Mouse (Mus musculus) telencephalon, adult 2 months (tissue): Measurements from ENCODE around the gene Dlg2.
A peak's percentile ranks its signal among the peaks of the same experiment; 100 is the strongest.

Source experiments
- DNase-seq: peaks from one replicate; pipeline ENCODE4 v3.0.0-alpha.2; 2011; ENCODE audit warnings: low read depth, low spot score

Dlg2 gene

GRCm38 (mm10) chr7:92264325-92264724 is 1787.9 kb downstream of the Dlg2 start:
- DNase-seq = no peak

GRCm38 (mm10) chr7:92264964-92265363 is 1788.5 kb downstream of the Dlg2 start:
- peak; percentile 82 for DNase-seq

GRCm38 (mm10) chr7:92275353-92275752 is 1798.9 kb downstream of the Dlg2 start:
- DNase-seq = no peak

DNA sequence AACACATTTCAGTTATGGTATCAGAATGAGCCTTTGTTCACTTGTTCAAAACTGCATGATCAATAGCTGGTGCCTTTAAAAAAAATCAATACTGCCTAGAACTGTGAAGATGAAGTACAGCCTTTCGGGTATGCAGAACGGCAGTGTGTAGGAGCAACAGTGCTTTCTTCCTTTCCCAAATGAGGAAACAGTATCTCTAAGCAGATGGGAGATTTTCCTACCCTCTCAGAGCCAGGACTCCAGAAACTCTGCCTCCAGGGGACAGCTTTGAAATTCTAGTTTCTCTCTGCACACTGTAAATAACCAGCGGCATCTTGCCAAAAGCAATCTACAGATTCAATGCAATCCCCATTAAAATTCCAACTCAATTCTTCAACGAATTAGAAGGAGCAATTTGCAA is 1801.2 kb downstream of the Dlg2 start:
- peak; percentile 88 for DNase-seq

- no peak for DNase-seq
These were observed 1804.5 kb downstream of the Dlg2 start for GRCm38 (mm10) chr7:92280925-92281324.

GRCm38 (mm10) chr7:92287058-92287457 is 1810.6 kb downstream of the Dlg2 start:
- no peak for DNase-seq

GRCm38 (mm10) chr7:92288814-92289213 is 1812.3 kb downstream of the Dlg2 start:
- DNase-seq = peak; percentile 49

- DNase-seq = no peak
These were observed 1816.5 kb downstream of the Dlg2 start for GRCm38 (mm10) chr7:92292918-92293518.

DNA sequence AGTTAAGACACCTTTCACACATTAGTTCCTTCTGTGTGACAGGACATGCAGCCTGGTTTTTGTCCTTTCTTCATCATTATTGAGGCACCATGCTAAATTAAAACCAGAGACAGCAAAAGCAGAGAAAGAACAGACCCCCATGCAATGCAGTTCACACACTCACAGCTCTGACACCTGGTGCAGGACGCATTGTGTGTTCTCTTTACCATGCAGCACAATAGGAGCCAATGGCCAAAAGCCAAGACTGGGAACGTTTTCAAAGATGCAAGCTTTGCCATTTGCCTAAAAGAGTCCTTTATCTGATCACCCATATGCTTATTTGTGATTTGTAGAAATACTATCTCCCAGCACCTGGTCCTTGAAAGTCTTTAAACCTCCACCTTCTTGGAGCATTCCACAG is 1824.6 kb downstream of the Dlg2 start:
- no peak for DNase-seq

GRCm38 (mm10) chr7:92307634-92308033 is 1831.2 kb downstream of the Dlg2 start:
- DNase-seq = no peak

DNA sequence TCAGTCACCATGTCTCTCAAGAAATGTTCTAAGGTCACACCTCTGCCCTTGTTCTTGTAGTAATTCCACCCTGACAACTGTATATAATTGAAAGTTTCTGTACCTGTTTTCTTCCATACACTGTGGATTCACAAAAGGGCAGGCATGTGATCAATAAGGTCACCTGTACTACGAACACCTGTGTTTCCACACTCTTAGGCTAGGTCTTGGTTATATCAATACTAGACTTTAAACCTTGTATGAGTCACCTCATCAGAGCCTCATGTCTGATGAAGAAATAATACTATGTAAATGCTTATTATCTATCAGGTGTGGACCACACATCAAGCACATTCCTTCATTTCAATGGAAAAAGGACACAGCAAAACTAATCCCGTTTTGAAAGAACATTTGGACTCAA is 1831.7 kb downstream of the Dlg2 start:
- no peak for DNase-seq

- no peak for DNase-seq
These were observed 1839.9 kb downstream of the Dlg2 start for GRCm38 (mm10) chr7:92316389-92316788.

DNA sequence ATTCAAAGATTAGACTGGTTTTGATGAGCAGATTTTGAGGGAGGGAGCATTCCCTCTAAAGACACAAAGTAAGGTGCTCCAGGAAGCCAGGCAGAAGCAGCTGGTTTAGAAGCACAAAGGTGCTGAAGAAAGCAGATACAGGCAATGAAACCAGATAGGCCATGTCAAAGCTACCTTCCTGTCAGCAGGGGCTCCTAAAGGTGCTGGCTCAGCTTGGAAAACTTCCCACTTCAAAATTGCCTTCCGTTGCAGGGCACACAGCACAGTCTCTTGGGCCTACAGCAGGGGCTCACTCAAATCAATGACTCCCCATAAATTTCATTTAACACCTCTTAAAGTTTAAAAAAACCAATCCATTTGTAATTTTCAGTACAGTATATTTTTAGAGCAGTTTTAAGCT is 1843.0 kb downstream of the Dlg2 start:
- no peak for DNase-seq

DNA sequence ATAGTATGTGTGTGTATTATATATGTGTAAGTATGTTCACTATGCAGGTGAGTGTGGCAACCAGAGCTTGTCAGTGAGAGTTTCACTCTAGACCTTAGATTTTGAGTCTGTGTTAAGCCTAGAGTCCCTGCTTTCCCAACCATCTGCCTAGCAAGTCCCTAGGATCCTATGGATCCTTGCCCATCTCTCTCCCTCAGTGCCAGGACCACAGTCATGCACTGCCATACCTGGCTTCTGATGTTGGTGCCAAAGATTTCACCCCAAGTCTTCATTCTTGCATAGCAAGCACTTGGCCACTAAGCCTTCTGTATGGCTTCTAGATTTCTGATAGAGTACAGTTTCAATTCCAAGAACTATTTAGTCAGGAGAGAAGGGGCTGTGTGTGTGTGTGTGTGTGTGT is 1843.7 kb downstream of the Dlg2 start:
- no peak for DNase-seq

- no peak for DNase-seq
These were observed 1845.3 kb downstream of the Dlg2 start for GRCm38 (mm10) chr7:92321786-92322185.

- DNase-seq = no peak
These were observed 1846.0 kb downstream of the Dlg2 start for GRCm38 (mm10) chr7:92322342-92323069.

GRCm38 (mm10) chr7:92323710-92324109 is 1847.2 kb downstream of the Dlg2 start:
- no peak for DNase-seq

GRCm38 (mm10) chr7:92327343-92327896 is 1850.9 kb downstream of the Dlg2 start:
- no peak for DNase-seq

DNA sequence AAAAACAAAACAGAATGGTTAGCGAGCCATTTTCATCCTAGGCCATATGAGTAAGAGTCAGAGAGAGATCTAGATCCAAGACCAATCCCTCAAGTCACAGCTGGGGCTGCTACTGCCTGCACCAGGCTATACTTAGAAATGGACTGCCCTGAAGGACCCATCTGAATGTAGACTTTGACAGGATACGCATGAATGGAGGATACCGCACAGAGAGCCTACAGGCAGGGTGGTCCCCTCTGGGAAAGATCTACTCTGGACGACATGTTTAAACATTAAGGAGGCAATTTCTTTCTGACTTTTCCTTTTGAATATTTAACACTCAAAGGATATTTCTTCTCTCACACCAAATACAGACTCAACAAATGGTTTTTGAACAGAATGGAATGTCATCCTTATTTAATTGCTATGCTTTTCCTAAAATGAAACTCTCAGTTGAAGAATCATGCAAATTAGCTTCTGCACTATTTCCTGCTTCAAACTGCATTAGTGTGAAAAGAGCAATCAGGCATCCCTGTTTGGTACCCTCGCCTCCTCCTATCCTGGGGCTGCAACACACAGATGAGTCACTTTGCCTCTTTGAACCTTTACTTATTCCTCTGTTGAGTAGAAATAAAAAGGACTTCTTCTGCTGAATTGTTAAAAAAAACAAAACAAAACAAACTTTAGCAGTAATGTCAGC is 1856.9 kb downstream of the Dlg2 start:
- DNase-seq = no peak

GRCm38 (mm10) chr7:92356542-92356941 is 1880.1 kb downstream of the Dlg2 start:
- DNase-seq = no peak

DNA sequence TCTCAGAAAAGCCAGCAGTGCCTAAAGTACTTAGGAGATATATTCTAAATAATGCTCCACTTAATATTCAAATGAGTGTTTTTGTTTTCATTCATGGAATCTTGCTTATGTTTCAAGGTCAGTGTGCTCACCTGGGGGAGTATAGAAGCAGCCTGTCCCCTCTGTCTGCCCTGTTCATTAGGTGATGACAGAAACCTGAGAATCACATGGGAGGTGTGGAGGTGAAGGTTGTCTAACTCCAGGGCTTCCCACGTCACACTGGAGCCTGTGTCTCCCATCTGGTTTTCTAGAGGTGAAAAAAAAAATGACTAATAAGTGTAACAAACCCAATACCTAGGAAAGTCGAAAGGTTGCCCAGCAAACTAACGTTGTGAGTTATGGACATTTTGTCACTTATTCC is 1886.9 kb downstream of the Dlg2 start:
- DNase-seq = no peak

- no peak for DNase-seq
These were observed 1887.3 kb downstream of the Dlg2 start for GRCm38 (mm10) chr7:92363800-92364199.

DNA sequence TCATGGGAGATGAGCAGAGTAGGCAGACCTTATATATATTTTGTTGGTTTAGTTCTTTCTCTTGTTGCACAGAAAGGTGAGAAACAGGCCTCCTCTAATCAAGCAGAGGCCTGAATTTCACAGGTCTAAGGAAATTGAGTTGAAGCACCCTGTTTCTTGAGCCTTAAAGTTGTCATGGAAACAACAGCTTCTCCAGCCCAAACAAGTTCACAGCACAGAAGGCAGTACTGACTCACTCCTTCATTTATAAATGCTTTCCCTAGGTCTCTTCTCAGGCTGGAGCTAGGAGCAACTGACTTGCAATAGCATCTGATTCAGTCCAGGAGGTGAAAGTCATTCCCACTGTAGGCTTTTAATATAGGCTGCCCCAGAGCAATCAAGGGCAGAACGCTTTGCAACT is 1890.6 kb downstream of the Dlg2 start:
- DNase-seq = peak; percentile 82
